Mouse (Mus musculus) hindbrain, embryonic 14.5 days (tissue): ENCODE measurements around the gene Fam227a. TPM values are rescaled to one million over a fixed set of nuclear protein-coding genes. Genes with fewer than 3 reads are reported as not detected.

Source experiments
- ATAC-seq: fragments of 200-750 bp; cut with Nextera tagmentation; 2 replicates; pipeline ENCODE4 v1.8.0; 2017; ENCODE audit warnings: moderate number of reproducible peaks, mild to moderate bottlenecking, moderate TSS enrichment, moderate library complexity; ENCODE audit not compliant: low FRiP score
- DNase-seq: peaks from one replicate; pipeline ENCODE4 v3.0.0-alpha.2; 2015; ENCODE audit warnings: low spot score
- H3K27ac ChIP-seq: fragments of 300-500 bp; sonication (generic); 2 replicates; pipeline ENCODE4 v1.5.1; 2014; ENCODE audit warnings: mild to moderate bottlenecking, moderate library complexity
- H3K27me3 ChIP-seq: fragments of 300-500 bp; sonication (generic); 2 replicates; pipeline ENCODE4 v1.6.1; 2014; ENCODE audit warnings: mild to moderate bottlenecking, low read length, mixed read lengths; ENCODE audit not compliant: control insufficient read depth, insufficient read depth
- H3K36me3 ChIP-seq: fragments of 300-500 bp; sonication (generic); replicated peaks from 2 replicates; pipeline ENCODE4 v1.6.1; 2014; ENCODE audit not compliant: control insufficient read depth, insufficient read depth
- H3K4me1 ChIP-seq: fragments of 300-500 bp; sonication (generic); replicated peaks from 2 replicates; pipeline ENCODE4 v1.6.1; 2014; ENCODE audit warnings: antibody characterized with exemption, low read length, mixed read lengths; ENCODE audit not compliant: control insufficient read depth, insufficient read depth
- H3K4me2 ChIP-seq: fragments of 300-500 bp; sonication (generic); replicated peaks from 2 replicates; pipeline ENCODE4 v1.6.1; 2014; ENCODE audit warnings: mild to moderate bottlenecking, moderate library complexity
- H3K4me3 ChIP-seq: fragments of 300-500 bp; sonication (generic); replicated peaks from 2 replicates; pipeline ENCODE4 v1.5.1; 2014; ENCODE audit warnings: mild to moderate bottlenecking, low read length
- H3K9ac ChIP-seq: fragments of 300-500 bp; sonication (generic); 2 replicates; pipeline ENCODE4 v1.6.1; 2014
- H3K9me3 ChIP-seq: fragments of 300-500 bp; sonication (generic); 2 replicates; pipeline ENCODE4 v1.6.1; 2016; ENCODE audit warnings: low read length; ENCODE audit not compliant: control insufficient read depth
- WGBS: fragments of 180-500 bp; shearing (Covaris S2); extraction: QIAGEN DNeasy Blood & Tissue Kit; methylation state at CpG from one replicate; pipeline ENCODE4 v1.1.7; 2014; 5-methylcytosine and 5-hydroxymethylcytosine counted together
- polyA plus RNA-seq: library from polyadenylated mRNA; unstranded; fragments of >200 nt; fragmentation: Nextera tagmentation; extraction: Ambion mirVana; gene quantifications from 2 replicates; pipeline ENCODE4 v1.2.1, GENCODE M21; 2014

Gene Fam227a
- polyA plus RNA-seq, 1 experiment from 2014 or later: 7.6 TPM

DNA sequence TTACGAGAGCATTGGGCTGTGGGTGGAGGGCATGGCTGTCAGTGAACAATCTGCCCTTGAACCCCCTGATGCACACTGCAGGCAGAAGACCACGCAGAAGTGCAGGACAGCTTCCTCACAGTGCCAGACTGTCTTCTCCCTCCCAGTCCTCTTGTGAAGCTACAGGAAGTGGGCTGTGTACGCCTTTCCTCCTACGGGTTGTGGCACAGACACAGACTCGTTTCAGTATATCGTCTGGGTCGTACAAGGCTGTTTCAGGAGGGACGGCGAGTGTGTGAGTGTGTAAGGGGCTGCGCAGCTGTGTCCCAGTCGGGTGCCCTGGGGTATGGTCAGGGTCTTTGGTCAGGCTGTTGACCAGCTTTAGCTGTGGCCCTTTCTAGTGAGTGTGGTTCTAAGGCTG, 35.0 kb upstream of the Fam227a start:
- no peak for ATAC-seq

DNA sequence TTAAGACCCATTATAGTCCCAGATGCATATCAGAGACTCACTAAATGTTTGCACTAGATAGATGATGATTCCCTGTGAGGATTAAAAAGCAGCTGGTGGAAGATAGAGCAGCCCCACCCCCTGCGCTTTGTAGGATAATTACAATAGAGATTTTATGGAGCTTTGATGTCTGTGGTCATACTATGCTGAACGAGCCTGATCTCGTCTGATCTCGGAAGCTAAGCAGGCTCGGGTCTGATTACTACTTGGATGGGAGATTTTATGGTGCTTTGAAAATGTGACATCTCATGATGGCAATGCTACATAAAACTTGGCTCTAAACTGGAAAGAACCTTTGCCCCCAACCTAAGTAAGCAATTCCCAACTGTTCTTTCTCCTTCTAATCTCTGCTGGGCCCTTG, 33.6 kb upstream of the Fam227a start:
- H3K4me3 ChIP-seq: 0 out of 2 replicates have a peak overlapping the region, but pooled peaks have one; percentile 94

More for the DNA sequence above, 35.0 kb upstream of the Fam227a start:
- Histone ChIP-seq H3K9ac (no peak overlapping the region), H3K36me3 (peaks cover 17% of the 10 kb centered on the region; the same call in 1 of the 2 replicates), H3K9me3 (no peaks in the 10 kb centered on the region), H3K27me3 (no peaks in the 10 kb centered on the region), H3K27ac (no peak overlapping the region), H3K4me2 (no peak overlapping the region), H3K4me3 (no peak overlapping the region), H3K4me1 (peaks cover 28% of the 10 kb centered on the region)
- WGBS: 87% methylated on average over 11 of the region's 11 CpGs
- no peak for DNase-seq

DNA sequence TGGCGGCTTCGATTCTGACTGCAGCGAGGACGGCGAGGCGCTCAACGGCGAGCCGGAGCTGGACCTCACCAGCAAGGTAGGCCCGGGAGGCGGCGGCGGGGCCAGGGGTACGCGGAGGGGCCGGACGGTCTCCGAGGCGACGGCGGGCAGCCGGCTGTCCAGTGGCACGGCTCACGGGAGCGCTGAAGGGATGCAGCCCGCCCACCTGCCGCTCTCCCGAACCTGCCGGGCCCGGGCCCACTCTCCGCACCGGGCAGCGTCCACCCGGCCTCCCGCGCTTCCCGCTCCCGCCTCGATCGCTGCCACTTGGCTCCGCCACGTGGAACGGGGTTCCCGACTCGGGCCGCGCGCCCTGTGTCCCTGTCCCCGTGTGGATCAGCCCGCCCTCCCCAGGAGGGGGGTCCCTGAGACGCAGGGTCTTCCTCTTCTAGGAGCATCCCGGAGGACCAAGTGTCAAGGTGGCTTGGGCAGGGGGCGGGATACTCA, 32.3 kb upstream of the Fam227a start:
- peaks cover 10% of the 10 kb centered on the region; the same call in 1 of the 2 replicates for H3K36me3 ChIP-seq
- DNase-seq (no peak), ATAC-seq (peak; percentile 0; the same call in 1 of the 2 replicates)
- H3K4me3 ChIP-seq: peak overlapping the region; percentile 94
- no peaks in the 10 kb centered on the region for H3K27me3 ChIP-seq
- under 1% methylated on average over 51 of the region's 53 CpGs for WGBS
- peak overlapping the region; percentile 90 for H3K27ac ChIP-seq
- peaks cover 37% of the 10 kb centered on the region for H3K4me1 ChIP-seq
- H3K4me2 ChIP-seq: peak overlapping the region; percentile 97
- peak overlapping the region; percentile 86 for H3K9ac ChIP-seq
- H3K9me3 ChIP-seq: no peaks in the 10 kb centered on the region

More for the DNA sequence above, 33.6 kb upstream of the Fam227a start:
- Histone ChIP-seq H3K27me3 (no peaks in the 10 kb centered on the region), H3K9me3 (no peaks in the 10 kb centered on the region), H3K36me3 (peaks cover 17% of the 10 kb centered on the region; the same call in 1 of the 2 replicates), H3K27ac (no peak overlapping the region), H3K4me1 (peaks cover 33% of the 10 kb centered on the region), H3K4me2 (peak overlapping the region; percentile 97), H3K9ac (no peak overlapping the region)
- 74% methylated on average over 5 of the region's 5 CpGs for WGBS
- DNase-seq (no peak), ATAC-seq (no peak)

DNA sequence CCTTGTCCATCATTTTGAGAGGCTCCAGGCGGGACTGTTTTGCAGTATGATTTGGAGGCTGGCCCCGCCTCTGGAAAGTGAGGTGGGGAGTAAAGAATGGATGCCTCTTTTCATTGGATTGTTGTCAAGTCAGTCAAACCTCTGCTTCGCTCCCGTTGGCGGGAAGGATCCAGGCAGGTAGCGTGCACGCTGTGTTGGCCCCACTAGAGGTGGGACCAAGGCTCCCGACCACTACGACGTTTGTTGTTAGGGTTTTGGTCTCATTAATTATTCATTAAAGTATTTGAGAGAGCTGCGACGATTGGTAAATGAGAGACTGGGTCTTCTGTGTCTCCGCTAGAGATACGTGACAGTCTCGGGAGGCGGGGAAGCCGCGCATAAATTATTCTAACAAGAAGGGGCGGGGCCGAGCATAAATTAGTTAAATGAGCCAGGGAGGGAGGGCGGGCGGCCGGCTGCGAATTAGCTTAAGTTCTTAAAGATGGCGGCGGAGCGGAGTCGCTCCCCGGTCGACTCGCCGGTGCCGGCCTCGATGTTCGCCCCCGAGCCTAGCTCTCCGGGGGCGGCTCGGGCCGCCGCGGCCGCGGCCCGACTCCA, 31.8 kb upstream of the Fam227a start, which contains the start of gene Gtpbp1:
Gene Gtpbp1, plus strand, starts transcription at position 420 of the 597 bp plus-strand sequence.
- peak; percentile 98 for ATAC-seq
- Histone ChIP-seq H3K4me2 (peak within 1 kb of the TSS; percentile 97), H3K4me1 (peaks cover 43% of the 10 kb centered on the region), H3K9me3 (no peaks in the 10 kb centered on the region), H3K27ac (peak within 1 kb of the TSS; percentile 90), H3K36me3 (peaks cover 8% of the 10 kb centered on the region; the same call in 1 of the 2 replicates), H3K27me3 (no peaks in the 10 kb centered on the region), H3K9ac (peak within 1 kb of the TSS; percentile 86), H3K4me3 (peak within 1 kb of the TSS; percentile 94)
- DNase-seq: peak; percentile 97
- under 1% methylated on average over 41 of the region's 45 CpGs for WGBS

DNA sequence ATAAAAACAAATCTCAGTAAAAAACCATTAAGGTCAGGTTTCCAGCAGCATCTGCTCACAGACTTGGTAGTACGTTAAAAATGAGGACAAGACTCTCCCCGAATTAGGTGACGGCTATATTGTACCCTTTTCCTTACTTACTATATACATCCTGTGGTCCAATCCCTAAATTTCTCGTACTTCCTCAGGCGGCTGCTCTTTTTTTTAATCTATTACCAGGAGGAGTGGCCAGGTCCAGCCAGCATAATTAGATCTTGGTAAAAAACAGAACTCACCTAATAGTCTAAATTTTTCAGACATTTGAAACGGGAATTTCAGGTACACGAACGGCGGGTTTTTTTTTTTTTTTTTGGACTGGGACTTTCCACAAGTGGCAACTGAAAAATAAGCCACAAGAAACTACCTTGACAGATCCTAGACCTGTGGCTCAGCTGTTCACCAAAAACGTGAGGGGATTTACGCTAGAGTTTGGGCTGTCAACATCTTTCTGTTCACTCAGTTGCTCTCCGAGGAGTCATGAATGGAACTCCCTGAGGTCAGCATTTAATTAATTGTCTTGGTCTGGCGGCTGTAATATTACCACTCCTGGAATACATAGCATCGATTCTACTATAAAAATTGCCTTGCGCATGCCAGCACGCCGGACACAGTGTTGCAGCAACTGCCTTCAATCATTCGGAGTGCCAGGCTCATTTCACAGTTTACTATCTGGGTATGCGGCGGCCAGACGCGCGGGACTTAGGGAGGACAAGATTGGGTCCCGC, 31.1 kb upstream of the Fam227a start:
- Histone ChIP-seq H3K4me2 (peak overlapping the region; percentile 65), H3K9ac (0 out of 2 replicates have a peak overlapping the region, but pooled peaks have one; percentile 32), H3K9me3 (no peaks in the 10 kb centered on the region), H3K4me3 (peak overlapping the region; percentile 94), H3K36me3 (peaks cover 1% of the 10 kb centered on the region; the same call in 1 of the 2 replicates), H3K4me1 (peaks cover 50% of the 10 kb centered on the region), H3K27me3 (no peaks in the 10 kb centered on the region), H3K27ac (peak overlapping the region; percentile 68; the same call in 1 of the 2 replicates)
- WGBS: 17% methylated on average over 24 of the region's 24 CpGs
- ATAC-seq: no peak
- no peak for DNase-seq

DNA sequence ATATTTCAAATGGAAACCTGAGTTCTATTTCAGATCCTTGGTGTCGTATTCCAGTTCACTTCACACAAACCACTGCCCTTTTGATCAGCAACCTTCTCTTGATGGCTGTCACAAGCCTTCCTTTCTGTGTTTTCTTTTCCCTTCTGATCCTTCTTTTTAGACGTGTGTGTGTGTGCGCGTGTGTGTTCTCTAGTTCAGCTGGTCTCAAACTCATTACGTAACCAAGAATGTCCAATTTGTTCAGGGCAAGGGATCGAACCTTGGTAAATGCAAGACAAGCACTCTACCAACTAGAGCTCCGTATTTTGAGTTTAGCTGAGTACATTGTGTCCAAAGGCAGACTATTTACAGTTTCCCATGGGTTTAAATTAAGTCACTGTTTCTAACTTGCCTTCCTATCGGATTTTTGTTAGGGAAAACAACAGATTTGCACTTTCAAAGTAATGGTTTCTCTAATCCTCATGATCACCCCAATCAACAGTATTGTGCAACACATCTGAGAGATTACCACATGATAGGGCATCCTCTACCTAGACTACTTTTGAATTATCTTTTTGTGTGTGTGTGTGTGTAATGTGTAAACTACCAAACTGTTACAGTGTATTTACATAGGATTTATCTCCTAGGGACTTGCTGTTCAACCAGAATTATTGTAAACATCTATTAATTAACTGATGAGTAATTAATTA, 29.7 kb upstream of the Fam227a start:
- Histone ChIP-seq H3K9ac (peak overlapping the region; percentile 94), H3K27ac (peak overlapping the region; percentile 91), H3K4me1 (peaks cover 57% of the 10 kb centered on the region), H3K27me3 (no peaks in the 10 kb centered on the region), H3K9me3 (no peaks in the 10 kb centered on the region), H3K4me3 (peak overlapping the region; percentile 91), H3K4me2 (peak overlapping the region; percentile 94), H3K36me3 (no peaks in the 10 kb centered on the region)
- ATAC-seq (no peak), DNase-seq (no peak)
- WGBS: 7% methylated on average over 8 of the region's 8 CpGs

DNA sequence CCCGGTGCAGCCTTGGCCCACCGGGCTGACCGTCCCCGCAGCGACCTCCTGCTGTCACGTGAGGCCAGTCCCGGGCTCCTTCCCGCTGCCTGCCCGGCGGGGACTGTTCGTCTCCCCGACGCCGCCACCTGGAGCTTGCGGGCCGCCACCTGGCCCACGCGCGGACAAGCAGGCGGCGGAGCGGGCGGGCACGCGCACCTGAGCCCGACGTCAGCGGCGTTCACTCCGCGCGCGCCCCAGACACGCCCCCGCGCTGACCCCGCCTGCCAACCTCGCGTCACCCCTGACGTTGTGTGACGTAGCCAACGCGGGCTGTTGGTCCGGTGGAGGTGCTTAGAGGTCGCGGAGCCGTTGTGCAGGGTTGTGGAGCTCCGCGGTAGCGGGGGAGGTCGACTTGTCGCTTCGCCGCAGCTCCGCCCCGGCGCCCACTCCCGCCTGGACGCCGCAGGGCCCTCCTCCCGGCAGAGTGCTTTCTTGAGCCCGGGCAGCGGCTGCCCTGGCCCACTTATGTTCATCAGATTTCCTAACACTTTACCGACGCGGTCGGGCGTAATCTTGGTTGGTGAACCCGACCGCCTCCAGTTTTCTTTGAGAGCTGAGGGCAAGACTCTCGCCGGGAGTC, 29.0 kb upstream of the Fam227a start, which contains the start of gene Josd1:
Gene Josd1, minus strand, starts transcription at position 274 of the 622 bp plus-strand sequence.
- DNase-seq: peak; percentile 94
- under 1% methylated on average over 58 of the region's 72 CpGs for WGBS
- H3K36me3 ChIP-seq: no peaks in the 10 kb centered on the region

DNA sequence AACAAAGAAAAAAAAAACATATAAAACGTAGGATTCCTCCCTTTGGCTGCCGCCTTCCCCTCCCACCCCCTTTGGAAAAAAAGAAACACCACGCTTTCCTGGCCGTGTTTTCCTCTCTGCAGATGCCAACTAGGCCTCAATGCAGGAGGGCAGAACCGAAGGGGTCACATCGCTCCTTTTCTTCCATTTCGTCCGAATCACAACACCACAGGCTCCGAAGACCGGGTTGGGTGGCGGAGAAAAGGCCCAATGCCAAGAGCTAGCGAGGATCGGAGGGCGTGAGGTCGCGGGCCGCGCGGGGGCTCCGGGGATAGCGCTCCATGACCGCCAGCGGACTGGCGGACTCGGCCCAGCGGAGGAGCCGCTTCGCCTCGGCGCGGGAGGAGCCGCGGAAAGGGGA, 28.4 kb upstream of the Fam227a start:
- under 1% methylated on average over 32 of the region's 33 CpGs for WGBS
- peak; percentile 39 for DNase-seq
- peak overlapping the region; percentile 94 for H3K4me2 ChIP-seq

More for the DNA sequence above, 29.0 kb upstream of the Fam227a start, which contains the start of gene Josd1:
- peak within 1 kb of the TSS; percentile 94 for H3K4me2 ChIP-seq
- H3K4me1 ChIP-seq: peaks cover 56% of the 10 kb centered on the region
- H3K27ac ChIP-seq: peak within 1 kb of the TSS; percentile 91
- no peaks in the 10 kb centered on the region for H3K27me3 ChIP-seq
- peak; percentile 62 for ATAC-seq
- peak within 1 kb of the TSS; percentile 94 for H3K9ac ChIP-seq
- no peaks in the 10 kb centered on the region for H3K9me3 ChIP-seq
- peak within 1 kb of the TSS; percentile 91 for H3K4me3 ChIP-seq

More for the DNA sequence above, 28.4 kb upstream of the Fam227a start:
- Histone ChIP-seq H3K9ac (peak overlapping the region; percentile 94), H3K4me1 (peaks cover 56% of the 10 kb centered on the region), H3K27ac (peak overlapping the region; percentile 91), H3K36me3 (no peaks in the 10 kb centered on the region), H3K27me3 (no peaks in the 10 kb centered on the region), H3K9me3 (no peaks in the 10 kb centered on the region), H3K4me3 (peak overlapping the region; percentile 91)
- no peak for ATAC-seq
